Comparison of ENCODE assay signal across 8 mouse cellular contexts in the genomic region with DNA sequence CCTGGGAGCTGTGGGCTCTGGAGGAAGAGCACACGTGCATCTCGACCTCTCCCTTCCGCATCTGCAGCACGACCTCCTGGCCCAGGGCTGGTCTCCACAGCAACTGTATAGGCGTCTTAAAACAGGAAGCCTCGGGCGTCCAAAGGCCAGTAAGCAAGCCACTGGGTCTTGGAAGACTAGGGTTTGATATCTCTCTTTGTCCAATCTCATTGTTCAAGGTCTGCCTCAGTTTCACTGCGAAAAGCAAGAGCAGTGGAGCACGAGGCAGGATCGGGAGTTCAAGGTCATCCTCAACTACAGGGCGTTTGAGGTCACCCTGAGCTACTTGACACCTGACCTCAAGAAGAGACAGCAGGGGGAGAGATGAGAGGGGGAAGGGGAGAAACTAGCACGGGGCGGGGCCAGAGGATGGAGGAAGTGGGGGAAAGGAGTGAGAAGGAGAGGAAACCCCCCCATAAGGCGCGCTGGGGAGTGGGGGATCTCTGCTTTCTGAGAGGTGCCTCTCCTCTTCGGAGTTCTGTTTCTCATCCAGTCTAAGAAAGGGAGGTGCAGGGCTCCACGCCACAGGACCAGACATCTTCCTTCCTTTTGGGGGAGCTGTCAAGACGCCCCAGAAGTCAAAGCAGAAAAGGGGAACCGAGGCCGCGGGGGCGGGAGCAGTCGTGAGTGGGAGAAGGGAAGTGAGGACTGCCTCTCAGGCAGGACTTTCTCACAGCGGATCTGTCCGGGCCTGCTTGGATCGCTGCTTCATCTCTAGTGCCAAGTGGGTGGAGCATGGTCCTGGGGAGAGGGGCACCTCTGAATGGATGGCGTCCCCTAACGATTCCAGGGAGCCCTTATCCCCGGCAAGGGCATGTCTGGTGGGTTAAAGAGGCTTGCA. TPM values are rescaled to one million over a fixed set of nuclear protein-coding genes. Genes with fewer than 3 reads are reported as not detected.
DNase-seq lines count a peak whose midpoint lies in the region; ATAC-seq lines count a peak whose summit lies in the region.

No protein-coding gene starts in this region.

- peaks cover 44% of the 10 kb centered on the region for H3K27me3 ChIP-seq in midbrain, embryonic 16.5 days (ENCODE audit: control insufficient read depth, insufficient read depth, low read depth, low read length)

- WGBS in midbrain, embryonic 16.5 days = 5% methylated on average over 29 of the region's 29 CpGs

- H3K27ac ChIP-seq in midbrain, embryonic 16.5 days (ENCODE audit: low read length) = no peak overlapping the region

- no peak overlapping the region for H3K9ac ChIP-seq in midbrain, embryonic 16.5 days (ENCODE audit: low read depth, low read length)

- DNase-seq in R1 (ENCODE audit: low read depth, low spot score) = peak; percentile 93
- peak; percentile 62 for DNase-seq in gastrocnemius, postnatal 25 days
- peak; percentile 79 for DNase-seq in induced T-regulatory cell, adult 2 months (ENCODE audit: low read depth)
- DNase-seq in liver = peak; percentile 52
- DNase-seq in thymus, postnatal 0 days (ENCODE audit: low spot score) = peak; percentile 59

- H3K4me3 ChIP-seq in midbrain, embryonic 16.5 days (ENCODE audit: low read depth, low read length) = peak overlapping the region; percentile 6; the same call in 1 of the 2 replicates

- H3K4me2 ChIP-seq in midbrain, embryonic 16.5 days (ENCODE audit: low read length) = peak overlapping the region; percentile 29

- H3K9me3 ChIP-seq in midbrain, embryonic 16.5 days (replicated peaks; ENCODE audit: control insufficient read depth, low read length, poor library complexity, severe bottlenecking) = no peaks in the 10 kb centered on the region

- H3K36me3 ChIP-seq in midbrain, embryonic 16.5 days (ENCODE audit: control insufficient read depth, insufficient read depth, low read length) = no peaks in the 10 kb centered on the region

- ATAC-seq in CD4-positive, CD25-positive, alpha-beta regulatory T cell, adult 4 months = peak; percentile 43
- no peak for ATAC-seq in midbrain, embryonic 16.5 days
- ATAC-seq in erythroid progenitor cell, adult 5-6 weeks (replicated peaks; ENCODE audit: low FRiP score, poor library complexity, severe bottlenecking) = no peak

- H3K4me1 ChIP-seq in midbrain, embryonic 16.5 days (ENCODE audit: control insufficient read depth, insufficient read depth, low read length) = no peaks in the 10 kb centered on the region

RNA-seq across cellular contexts. Expression of a gene that starts 0.9 kb away (rescaled TPM):
- 100 to 1,000 TPM in 1 of 2 experiments, 10 to 100 TPM in 1; 66.8 to 106 TPM for polyA plus RNA-seq in CD4-positive, CD25-positive, alpha-beta regulatory T cell, adult 4 months (2017; shearing (Covaris generic))
- 1 to 10 TPM; 1.6 to 3.0 TPM for total RNA-seq in gastrocnemius, postnatal 25 days (2021)
- polyA plus RNA-seq in midbrain, embryonic 16.5 days (2015; fragmentation: Nextera tagmentation; extraction: Ambion mirVana) = 3.0 and 3.1 TPM in 2 replicates
- polyA plus RNA-seq in thymus, postnatal 0 days (2015; fragmentation: Nextera tagmentation; extraction: Ambion mirVana) = 64.8 and 64.9 TPM in 2 replicates
- total RNA-seq in erythroid progenitor cell, adult 5-6 weeks (2015; ENCODE audit: low replicate concordance) = 1.3 TPM in 1 of 2 replicates, not detected in the other
- total RNA-seq in erythroid progenitor cell, adult 5-6 weeks (2017; ENCODE audit: low replicate concordance) = 1.5 and 9.0 TPM in 2 replicates

RNA-seq across cellular contexts. Expression of a gene that starts 12.4 kb away (rescaled TPM):
- 100 to 1,000 TPM in 1 of 2 experiments, 10 to 100 TPM in 1; 94.9 to 122 TPM for polyA plus RNA-seq in CD4-positive, CD25-positive, alpha-beta regulatory T cell, adult 4 months (2017; shearing (Covaris generic))
- 10 to 100 TPM; 61.9 to 62.8 TPM for total RNA-seq in gastrocnemius, postnatal 25 days (2021)
- 101 and 104 TPM in 2 replicates for polyA plus RNA-seq in midbrain, embryonic 16.5 days (2015; fragmentation: Nextera tagmentation; extraction: Ambion mirVana)
- polyA plus RNA-seq in thymus, postnatal 0 days (2015; fragmentation: Nextera tagmentation; extraction: Ambion mirVana) = 116 and 130 TPM in 2 replicates
- 13.0 and 22.0 TPM in 2 replicates for total RNA-seq in erythroid progenitor cell, adult 5-6 weeks (2015; ENCODE audit: low replicate concordance)
- total RNA-seq in erythroid progenitor cell, adult 5-6 weeks (2017; ENCODE audit: low replicate concordance) = 13.3 and 18.0 TPM in 2 replicates

RNA-seq across cellular contexts. Expression of a gene that starts 14.2 kb away (rescaled TPM):
- polyA plus RNA-seq in CD4-positive, CD25-positive, alpha-beta regulatory T cell, adult 4 months (2017; shearing (Covaris generic)) = 1 to 10 TPM; 2.7 to 3.5 TPM
- total RNA-seq in gastrocnemius, postnatal 25 days (2021) = 1 to 10 TPM; 1.0 to 1.6 TPM
- 0.24 TPM in 1 of 2 replicates, not detected in the other for polyA plus RNA-seq in midbrain, embryonic 16.5 days (2015; fragmentation: Nextera tagmentation; extraction: Ambion mirVana)
- 0.31 and 0.48 TPM in 2 replicates for polyA plus RNA-seq in thymus, postnatal 0 days (2015; fragmentation: Nextera tagmentation; extraction: Ambion mirVana)
- 164 and 214 TPM in 2 replicates for total RNA-seq in erythroid progenitor cell, adult 5-6 weeks (2015; ENCODE audit: low replicate concordance)
- total RNA-seq in erythroid progenitor cell, adult 5-6 weeks (2017; ENCODE audit: low replicate concordance) = 107 and 112 TPM in 2 replicates

RNA-seq across cellular contexts. Expression of a gene that starts 16.9 kb away (rescaled TPM):
- polyA plus RNA-seq in CD4-positive, CD25-positive, alpha-beta regulatory T cell, adult 4 months (2017; shearing (Covaris generic)) = under 1 TPM in 1 of 2 experiments, not detected in 1; 0.20 TPM
- total RNA-seq in gastrocnemius, postnatal 25 days (2021) = not detected
- 2.2 and 2.5 TPM in 2 replicates for polyA plus RNA-seq in midbrain, embryonic 16.5 days (2015; fragmentation: Nextera tagmentation; extraction: Ambion mirVana)
- polyA plus RNA-seq in thymus, postnatal 0 days (2015; fragmentation: Nextera tagmentation; extraction: Ambion mirVana) = 0.14 and 0.33 TPM in 2 replicates
- 1.3 and 1.4 TPM in 2 replicates for total RNA-seq in erythroid progenitor cell, adult 5-6 weeks (2015; ENCODE audit: low replicate concordance)
- 1.3 and 3.5 TPM in 2 replicates for total RNA-seq in erythroid progenitor cell, adult 5-6 weeks (2017; ENCODE audit: low replicate concordance)

RNA-seq across cellular contexts. Expression of a gene that starts 38.4 kb away (rescaled TPM):
- polyA plus RNA-seq in CD4-positive, CD25-positive, alpha-beta regulatory T cell, adult 4 months (2017; shearing (Covaris generic)) = 1 to 10 TPM; 3.2 to 5.6 TPM
- 1 to 10 TPM; 2.3 to 3.6 TPM for total RNA-seq in gastrocnemius, postnatal 25 days (2021)
- polyA plus RNA-seq in midbrain, embryonic 16.5 days (2015; fragmentation: Nextera tagmentation; extraction: Ambion mirVana) = 9.7 and 10.3 TPM in 2 replicates
- 12.1 and 12.7 TPM in 2 replicates for polyA plus RNA-seq in thymus, postnatal 0 days (2015; fragmentation: Nextera tagmentation; extraction: Ambion mirVana)
- not detected in 2 replicates for total RNA-seq in erythroid progenitor cell, adult 5-6 weeks (2015; ENCODE audit: low replicate concordance)
- under 0.01 and 0.39 TPM in 2 replicates for total RNA-seq in erythroid progenitor cell, adult 5-6 weeks (2017; ENCODE audit: low replicate concordance)

Comparison
In these comparisons a context has a peak if more than half of its experiments do, and no peak if none do; other contexts are left out.
1. RNA of a gene that starts 0.9 kb away (polyA plus RNA-seq): 66.8 to 106 TPM in CD4-positive, CD25-positive, alpha-beta regulatory T cell, adult 4 months and 64.8 to 64.9 TPM in thymus, postnatal 0 days; 3.0 to 3.1 TPM in midbrain, embryonic 16.5 days; every median in the first group is over 10 times any median in the second.
2. Peak in every context shown above with its lines, with median percentiles within 50 percentile points of each other: DNase-seq.